Mouse (Mus musculus) stomach, postnatal 0 days (tissue): Measurements from ENCODE around the gene Camkmt. TPM values are rescaled to one million over a fixed set of nuclear protein-coding genes. Genes with fewer than 3 reads are reported as not detected.

Experiments used
- ATAC-seq: fragments of 200-750 bp; cut with Nextera tagmentation; 2 replicates; pipeline ENCODE4 v1.8.0; 2017; ENCODE audit not compliant: low FRiP score, low TSS enrichment
- DNase-seq: peaks from one replicate; pipeline ENCODE4 v3.0.0-alpha.2; 2016; ENCODE audit warnings: low spot score
- H3K27ac ChIP-seq: fragments of 300-500 bp; sonication (generic); replicated peaks from 2 replicates; pipeline ENCODE4 v1.5.1; 2014; ENCODE audit warnings: mild to moderate bottlenecking, control low read depth
- H3K27me3 ChIP-seq: fragments of 300-500 bp; sonication (generic); 2 replicates; pipeline ENCODE4 v1.6.1; 2014; ENCODE audit warnings: low read length; ENCODE audit not compliant: control insufficient read depth, insufficient read depth
- H3K36me3 ChIP-seq: fragments of 300-500 bp; sonication (generic); 2 replicates; pipeline ENCODE4 v1.6.1; 2014; ENCODE audit warnings: low read length, mixed read lengths; ENCODE audit not compliant: control insufficient read depth, insufficient read depth
- H3K4me1 ChIP-seq: fragments of 300-500 bp; sonication (generic); replicated peaks from 2 replicates; pipeline ENCODE4 v1.6.1; 2014; ENCODE audit warnings: antibody characterized with exemption; ENCODE audit not compliant: control insufficient read depth, insufficient read depth
- H3K4me2 ChIP-seq: fragments of 300-500 bp; sonication (generic); replicated peaks from 2 replicates; pipeline ENCODE4 v1.6.1; 2014; ENCODE audit warnings: low read depth, mild to moderate bottlenecking, control low read depth, moderate library complexity
- H3K4me3 ChIP-seq: fragments of 300-500 bp; sonication (generic); 2 replicates; pipeline ENCODE4 v1.5.1; 2014; ENCODE audit warnings: low read depth, low read length, control low read depth
- H3K9ac ChIP-seq: fragments of 300-500 bp; sonication (generic); 2 replicates; pipeline ENCODE4 v1.6.1; 2014; ENCODE audit warnings: mild to moderate bottlenecking, low read length, control low read depth, mixed read lengths
- H3K9me3 ChIP-seq: fragments of 300-500 bp; sonication (generic); 2 replicates; pipeline ENCODE4 v1.6.1; 2016; ENCODE audit warnings: low read length; ENCODE audit not compliant: control insufficient read depth
- CTCF ChIP-seq: IDR thresholded peaks from 2 replicates; pipeline ENCODE4 v1.5.1; 2016; ENCODE audit warnings: antibody characterized with exemption, low read depth, mild to moderate bottlenecking, moderate library complexity
- EP300 ChIP-seq: optimal IDR thresholded peaks from 2 replicates; pipeline ENCODE3; 2016; ENCODE audit warnings: antibody characterized with exemption
- WGBS: fragments of 180-500 bp; shearing (Covaris S2); extraction: QIAGEN DNeasy Blood & Tissue Kit; methylation state at CpG from one replicate; pipeline ENCODE4 v1.1.7; 2014; 5-methylcytosine and 5-hydroxymethylcytosine counted together
- polyA plus RNA-seq: library from polyadenylated mRNA; unstranded; fragments of >200 nt; fragmentation: Nextera tagmentation; extraction: Ambion mirVana; gene quantifications from 2 replicates; pipeline ENCODE4 v1.2.1, GENCODE M21; 2015

The Camkmt gene
- polyA plus RNA-seq: 8.0 and 8.3 TPM in 2 replicates

- no peaks in the 10 kb centered on the region for H3K27me3 ChIP-seq
- no peaks in the 10 kb centered on the region for H3K4me1 ChIP-seq
- peak within 1 kb of the TSS; percentile 88 for H3K27ac ChIP-seq
- peak; percentile 99 for ATAC-seq
- H3K36me3 ChIP-seq: no peaks in the 10 kb centered on the region
- peak within 1 kb of the TSS; percentile 86 for H3K4me2 ChIP-seq
- DNase-seq: peak; percentile 96
- WGBS: under 1% methylated on average over 60 of the region's 63 CpGs
- H3K9ac ChIP-seq: peak within 1 kb of the TSS; percentile 87
- TF ChIP-seq CTCF (peak; percentile 52), EP300 (peak; percentile 98)
- no peaks in the 10 kb centered on the region for H3K9me3 ChIP-seq
- H3K4me3 ChIP-seq: peak within 1 kb of the TSS; percentile 88
Measured at GRCm38 (mm10) chr17:85090120-85091099, at the start of gene Camkmt, which contains the start of gene Prepl. Gene Camkmt, plus strand, starts transcription at chr17:85090552. Gene Prepl, minus strand, starts transcription at chr17:85090241.

- no peak for DNase-seq
- 59% methylated on average over 7 of the region's 7 CpGs for WGBS
Measured at GRCm38 (mm10) chr17:85040913-85041312, 49.4 kb upstream of the Camkmt start.

GRCm38 (mm10) chr17:85042419-85042818 lies 47.9 kb upstream of the Camkmt start:
- ATAC-seq (no peak), DNase-seq (no peak)
- no peak overlapping the region for H3K4me3 ChIP-seq
- no peak overlapping the region for H3K4me2 ChIP-seq
- no peaks in the 10 kb centered on the region for H3K27me3 ChIP-seq
- TF ChIP-seq CTCF: no peak
- TF ChIP-seq EP300: no peak
- no peaks in the 10 kb centered on the region for H3K4me1 ChIP-seq
- WGBS: 37% methylated on average over 6 of the region's 6 CpGs
- H3K36me3 ChIP-seq: no peaks in the 10 kb centered on the region
- H3K9me3 ChIP-seq: no peaks in the 10 kb centered on the region
- H3K27ac ChIP-seq: peak overlapping the region; percentile 58; the same call in 1 of the 2 replicates
- no peak overlapping the region for H3K9ac ChIP-seq

More at GRCm38 (mm10) chr17:85040913-85041312, 49.4 kb upstream of the Camkmt start:
- no peak for TF ChIP-seq EP300
- no peak for TF ChIP-seq CTCF
- Histone ChIP-seq H3K4me1 (no peaks in the 10 kb centered on the region), H3K36me3 (no peaks in the 10 kb centered on the region), H3K27me3 (no peaks in the 10 kb centered on the region), H3K27ac (no peak overlapping the region), H3K9me3 (no peaks in the 10 kb centered on the region), H3K4me2 (no peak overlapping the region), H3K9ac (no peak overlapping the region), H3K4me3 (no peak overlapping the region)
- ATAC-seq: no peak

- H3K27ac ChIP-seq: peak overlapping the region; percentile 58
- H3K27me3 ChIP-seq: no peaks in the 10 kb centered on the region
- H3K9me3 ChIP-seq: no peaks in the 10 kb centered on the region
- 50% methylated on average over 6 of the region's 6 CpGs for WGBS
- H3K4me3 ChIP-seq: no peak overlapping the region
- DNase-seq (peak; percentile 69), ATAC-seq (peak; percentile 91)
- H3K36me3 ChIP-seq: no peaks in the 10 kb centered on the region
- no peaks in the 10 kb centered on the region for H3K4me1 ChIP-seq
- no peak overlapping the region for H3K4me2 ChIP-seq
- H3K9ac ChIP-seq: no peak overlapping the region
- TF ChIP-seq EP300: no peak
- no peak for TF ChIP-seq CTCF
Measured at GRCm38 (mm10) chr17:85043404-85043816, 46.9 kb upstream of the Camkmt start.

GRCm38 (mm10) chr17:85044466-85044865 lies 45.9 kb upstream of the Camkmt start:
- ATAC-seq: no peak
- WGBS: 83% methylated on average over 5 of the region's 5 CpGs
- Histone ChIP-seq H3K9me3 (no peaks in the 10 kb centered on the region), H3K4me1 (no peaks in the 10 kb centered on the region), H3K27ac (no peak overlapping the region), H3K4me3 (no peak overlapping the region), H3K36me3 (no peaks in the 10 kb centered on the region), H3K9ac (no peak overlapping the region), H3K4me2 (no peak overlapping the region), H3K27me3 (no peaks in the 10 kb centered on the region)
- DNase-seq: no peak
- no peak for TF ChIP-seq EP300
- TF ChIP-seq CTCF: no peak

- 80% methylated on average over 12 of the region's 12 CpGs for WGBS
- ATAC-seq (no peak), DNase-seq (no peak)
- Histone ChIP-seq H3K4me2 (no peak overlapping the region), H3K4me1 (no peaks in the 10 kb centered on the region), H3K4me3 (no peak overlapping the region), H3K27ac (no peak overlapping the region), H3K9me3 (no peaks in the 10 kb centered on the region), H3K27me3 (no peaks in the 10 kb centered on the region), H3K9ac (no peak overlapping the region), H3K36me3 (no peaks in the 10 kb centered on the region)
- TF ChIP-seq CTCF (peak; percentile 27; the same call in 1 of the 2 replicates), EP300 (no peak)
Measured at GRCm38 (mm10) chr17:85045160-85045559, 45.2 kb upstream of the Camkmt start.
